Mouse (Mus musculus) myocyte (in vitro differentiated cells): Measurements from ENCODE around the gene Ptcd2.

ENCODE experiments used
- CEBPB ChIP-seq: IDR thresholded peaks from 2 replicates; pipeline ENCODE4 v1.6.1; 2011; ENCODE audit warnings: mild to moderate bottlenecking, moderate library complexity; ENCODE audit not compliant: poor library complexity, insufficient read depth, severe bottlenecking
- E2F4 ChIP-seq: IDR thresholded peaks from one replicate; pipeline ENCODE4 v1.6.1; 2011; ENCODE audit warnings: mild to moderate bottlenecking, control low read depth, moderate library complexity; ENCODE audit not compliant: insufficient read depth
- MAX ChIP-seq: IDR thresholded peaks from one replicate; pipeline ENCODE4 v1.6.1; 2011; ENCODE audit warnings: low read depth, mild to moderate bottlenecking, control low read depth
- MYOD1 ChIP-seq, 3 experiments: IDR thresholded peaks; one replicate each; pipeline ENCODE4 v1.6.1; 2011; ENCODE audit warnings: control low read depth in 2 of 3, low read depth in 2 of 3, mild to moderate bottlenecking in 2 of 3, moderate library complexity in 1 of 3; ENCODE audit not compliant: insufficient read length in 2 of 3, control insufficient read depth in 1 of 3
- MYOG ChIP-seq, 3 experiments: IDR thresholded peaks; one replicate each; pipeline ENCODE4 v1.6.1; 2011; ENCODE audit warnings: control low read depth in 2 of 3, low read depth in 2 of 3, mild to moderate bottlenecking in 2 of 3; ENCODE audit not compliant: insufficient read length in 2 of 3, control insufficient read depth in 1 of 3, insufficient read depth in 1 of 3
- POLR2A ChIP-seq: IDR thresholded peaks from one replicate; pipeline ENCODE4 v1.6.1; 2011; ENCODE audit warnings: low read depth, mild to moderate bottlenecking, control low read depth, moderate library complexity; ENCODE audit not compliant: insufficient read length
- POLR2AphosphoS2 ChIP-seq: IDR thresholded peaks from one replicate; pipeline ENCODE4 v1.6.1; 2011; ENCODE audit warnings: low read depth, control low read depth; ENCODE audit not compliant: insufficient read length
- REST ChIP-seq: IDR thresholded peaks from one replicate; pipeline ENCODE4 v1.6.1; 2011; ENCODE audit warnings: mild to moderate bottlenecking, control low read depth, moderate library complexity; ENCODE audit not compliant: insufficient read depth, insufficient read length
- SRF ChIP-seq: IDR thresholded peaks from one replicate; pipeline ENCODE4 v1.6.1; 2011; ENCODE audit warnings: low read depth; ENCODE audit not compliant: control insufficient read depth, insufficient read length
- TCF12 ChIP-seq: IDR thresholded peaks from one replicate; pipeline ENCODE4 v1.6.1; 2011; ENCODE audit warnings: mild to moderate bottlenecking, control low read depth; ENCODE audit not compliant: poor library complexity, insufficient read depth, severe bottlenecking
- TCF3 ChIP-seq: IDR thresholded peaks from one replicate; pipeline ENCODE4 v1.6.1; 2011; ENCODE audit warnings: low read depth, control low read depth; ENCODE audit not compliant: insufficient read length
- USF1 ChIP-seq: IDR thresholded peaks from one replicate; pipeline ENCODE4 v1.6.1; 2011; ENCODE audit warnings: low read depth, mild to moderate bottlenecking, control low read depth, moderate library complexity

DNA sequence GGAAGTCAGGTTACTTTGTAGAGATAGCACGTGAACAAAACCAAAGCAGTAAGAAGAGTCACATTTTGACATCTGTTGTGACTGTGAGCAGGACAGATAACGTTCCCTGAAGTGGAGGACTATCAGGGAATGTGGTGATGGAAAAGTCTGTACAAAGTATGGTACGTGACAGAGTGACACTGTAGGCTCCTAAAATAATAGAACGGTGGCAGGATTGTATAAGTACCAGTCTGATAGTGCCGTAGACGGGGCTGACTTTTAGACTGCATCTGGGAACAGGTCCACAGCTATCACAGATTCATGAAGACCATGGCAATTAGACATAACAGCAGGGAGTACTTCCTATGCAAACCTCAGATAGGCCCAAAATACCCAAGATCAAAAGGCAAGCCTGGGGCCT is 3.0 kb downstream of the Ptcd2 start:
- TF ChIP-seq MYOD1 (IDR thresholded peaks at IDR 0.05; ENCODE audit: control insufficient read depth in 1 of 3, insufficient read length in 2 of 3, low read depth in 2 of 3) (no peak), POLR2A (no peak), MAX (no peak), E2F4 (no peak), USF1 (no peak), TCF12 (no peak), CEBPB (no peak), TCF3 (no peak), REST (no peak), MYOG (IDR thresholded peaks at IDR 0.05; ENCODE audit: control insufficient read depth in 1 of 3, insufficient read depth in 1 of 3, insufficient read length in 2 of 3, low read depth in 2 of 3) (no peak), POLR2AphosphoS2 (no peak), SRF (no peak)
